Mouse (Mus musculus): ENCODE measurements around the gene Mta3. TPM values are rescaled to one million over a fixed set of nuclear protein-coding genes. Genes with fewer than 3 reads are reported as not detected.

Mta3 gene
- polyA plus RNA-seq, 1 experiment from 2014 or later = 29.8 TPM

- Histone ChIP-seq H3K9ac (ENCODE audit: low read depth, low read length) (no peak overlapping the region), H3K27ac (ENCODE audit: low read depth, low read length) (no peak overlapping the region), H3K36me3 (ENCODE audit: control insufficient read depth, insufficient read depth) (no peaks in the 10 kb centered on the region), H3K4me3 (ENCODE audit: low read depth, low read length) (no peak overlapping the region), H3K9me3 (ENCODE audit: control insufficient read depth) (no peaks in the 10 kb centered on the region), H3K4me1 (replicated peaks; ENCODE audit: control insufficient read depth, insufficient read depth, low read length) (no peaks in the 10 kb centered on the region), H3K4me2 (replicated peaks; ENCODE audit: low read depth) (no peak overlapping the region), H3K27me3 (replicated peaks; ENCODE audit: control insufficient read depth, insufficient read depth, low read length) (no peaks in the 10 kb centered on the region)
- TF ChIP-seq CTCF (IDR thresholded peaks at IDR 0.05; ENCODE audit: low read depth) = no peak
- ATAC-seq = no peak
- WGBS = 46% methylated on average over 4 of the region's 4 CpGs
Observed at GRCm38 (mm10) chr17:83834120-83834519, 128.2 kb downstream of the Mta3 start.

- Histone ChIP-seq H3K4me3 (ENCODE audit: low read depth, low read length) (no peak overlapping the region), H3K9ac (ENCODE audit: low read depth, low read length) (no peak overlapping the region), H3K4me1 (replicated peaks; ENCODE audit: control insufficient read depth, insufficient read depth, low read length) (no peaks in the 10 kb centered on the region), H3K36me3 (ENCODE audit: control insufficient read depth, insufficient read depth) (no peaks in the 10 kb centered on the region), H3K27me3 (replicated peaks; ENCODE audit: control insufficient read depth, insufficient read depth, low read length) (no peaks in the 10 kb centered on the region), H3K4me2 (replicated peaks; ENCODE audit: low read depth) (no peak overlapping the region), H3K27ac (ENCODE audit: low read depth, low read length) (no peak overlapping the region), H3K9me3 (ENCODE audit: control insufficient read depth) (no peaks in the 10 kb centered on the region)
- 75% methylated on average over 3 of the region's 3 CpGs for WGBS
- no peak for TF ChIP-seq CTCF (IDR thresholded peaks at IDR 0.05; ENCODE audit: low read depth)
- ATAC-seq = no peak
Observed at GRCm38 (mm10) chr17:83836048-83836447, 130.1 kb downstream of the Mta3 start.

GRCm38 (mm10) chr17:83837659-83838190 is 131.8 kb downstream of the Mta3 start:
- H3K4me3 ChIP-seq (ENCODE audit: low read depth, low read length) = no peak overlapping the region
- TF ChIP-seq CTCF (IDR thresholded peaks at IDR 0.05; ENCODE audit: low read depth) = no peak
- no peaks in the 10 kb centered on the region for H3K27me3 ChIP-seq (replicated peaks; ENCODE audit: control insufficient read depth, insufficient read depth, low read length)
- ATAC-seq = no peak
- H3K9me3 ChIP-seq (ENCODE audit: control insufficient read depth) = no peaks in the 10 kb centered on the region
- WGBS = 80% methylated on average over 8 of the region's 8 CpGs
- H3K9ac ChIP-seq (ENCODE audit: low read depth, low read length) = no peak overlapping the region
- no peak overlapping the region for H3K27ac ChIP-seq (ENCODE audit: low read depth, low read length)
- no peaks in the 10 kb centered on the region for H3K4me1 ChIP-seq (replicated peaks; ENCODE audit: control insufficient read depth, insufficient read depth, low read length)
- H3K4me2 ChIP-seq (replicated peaks; ENCODE audit: low read depth) = no peak overlapping the region
- no peaks in the 10 kb centered on the region for H3K36me3 ChIP-seq (ENCODE audit: control insufficient read depth, insufficient read depth)

- peak; percentile 37; the same call in 1 of the 2 replicates for TF ChIP-seq CTCF (IDR thresholded peaks at IDR 0.05; ENCODE audit: low read depth)
- no peak overlapping the region for H3K4me3 ChIP-seq (ENCODE audit: low read depth, low read length)
- H3K4me1 ChIP-seq (replicated peaks; ENCODE audit: control insufficient read depth, insufficient read depth, low read length) = no peaks in the 10 kb centered on the region
- no peak overlapping the region for H3K9ac ChIP-seq (ENCODE audit: low read depth, low read length)
- 75% methylated on average over 9 of the region's 9 CpGs for WGBS
- ATAC-seq = no peak
- H3K36me3 ChIP-seq (ENCODE audit: control insufficient read depth, insufficient read depth) = no peaks in the 10 kb centered on the region
- H3K27ac ChIP-seq (ENCODE audit: low read depth, low read length) = no peak overlapping the region
- H3K9me3 ChIP-seq (ENCODE audit: control insufficient read depth) = no peaks in the 10 kb centered on the region
- no peaks in the 10 kb centered on the region for H3K27me3 ChIP-seq (replicated peaks; ENCODE audit: control insufficient read depth, insufficient read depth, low read length)
- no peak overlapping the region for H3K4me2 ChIP-seq (replicated peaks; ENCODE audit: low read depth)
Observed at GRCm38 (mm10) chr17:83839132-83839531, 133.2 kb downstream of the Mta3 start.

- Histone ChIP-seq H3K9ac (ENCODE audit: low read depth, low read length) (no peak overlapping the region), H3K27me3 (replicated peaks; ENCODE audit: control insufficient read depth, insufficient read depth, low read length) (no peaks in the 10 kb centered on the region), H3K4me1 (replicated peaks; ENCODE audit: control insufficient read depth, insufficient read depth, low read length) (no peaks in the 10 kb centered on the region), H3K4me2 (replicated peaks; ENCODE audit: low read depth) (no peak overlapping the region), H3K36me3 (ENCODE audit: control insufficient read depth, insufficient read depth) (no peaks in the 10 kb centered on the region), H3K9me3 (ENCODE audit: control insufficient read depth) (no peaks in the 10 kb centered on the region), H3K4me3 (ENCODE audit: low read depth, low read length) (no peak overlapping the region), H3K27ac (ENCODE audit: low read depth, low read length) (no peak overlapping the region)
- ATAC-seq = no peak
- WGBS = 81% methylated on average over 5 of the region's 5 CpGs
- no peak for TF ChIP-seq CTCF (IDR thresholded peaks at IDR 0.05; ENCODE audit: low read depth)
Observed at GRCm38 (mm10) chr17:83841011-83841410, 135.0 kb downstream of the Mta3 start.

- H3K36me3 ChIP-seq (ENCODE audit: control insufficient read depth, insufficient read depth) = no peaks in the 10 kb centered on the region
- H3K27me3 ChIP-seq (replicated peaks; ENCODE audit: control insufficient read depth, insufficient read depth, low read length) = no peaks in the 10 kb centered on the region
- H3K4me3 ChIP-seq (ENCODE audit: low read depth, low read length) = no peak overlapping the region
- H3K4me2 ChIP-seq (replicated peaks; ENCODE audit: low read depth) = no peak overlapping the region
- no peak overlapping the region for H3K27ac ChIP-seq (ENCODE audit: low read depth, low read length)
- 72% methylated on average over 7 of the region's 7 CpGs for WGBS
- H3K9me3 ChIP-seq (ENCODE audit: control insufficient read depth) = no peaks in the 10 kb centered on the region
- TF ChIP-seq CTCF (IDR thresholded peaks at IDR 0.05; ENCODE audit: low read depth) = no peak
- H3K4me1 ChIP-seq (replicated peaks; ENCODE audit: control insufficient read depth, insufficient read depth, low read length) = no peaks in the 10 kb centered on the region
- no peak for ATAC-seq
- no peak overlapping the region for H3K9ac ChIP-seq (ENCODE audit: low read depth, low read length)
Observed at GRCm38 (mm10) chr17:83843780-83844179, 137.8 kb downstream of the Mta3 start.

- 48% methylated on average over 8 of the region's 8 CpGs for WGBS
- Histone ChIP-seq H3K4me1 (replicated peaks; ENCODE audit: control insufficient read depth, insufficient read depth, low read length) (no peaks in the 10 kb centered on the region), H3K4me2 (replicated peaks; ENCODE audit: low read depth) (no peak overlapping the region), H3K9me3 (ENCODE audit: control insufficient read depth) (no peaks in the 10 kb centered on the region), H3K9ac (ENCODE audit: low read depth, low read length) (no peak overlapping the region), H3K36me3 (ENCODE audit: control insufficient read depth, insufficient read depth) (no peaks in the 10 kb centered on the region), H3K27ac (ENCODE audit: low read depth, low read length) (no peak overlapping the region), H3K4me3 (ENCODE audit: low read depth, low read length) (no peak overlapping the region), H3K27me3 (replicated peaks; ENCODE audit: control insufficient read depth, insufficient read depth, low read length) (no peaks in the 10 kb centered on the region)
- ATAC-seq = no peak
- no peak for TF ChIP-seq CTCF (IDR thresholded peaks at IDR 0.05; ENCODE audit: low read depth)
Observed at GRCm38 (mm10) chr17:83845538-83845937, 139.6 kb downstream of the Mta3 start.

Measured in intestine, postnatal 0 days (tissue).